Mouse (Mus musculus): Measurements from ENCODE around the gene Actr1b. TPM values are rescaled to one million over a fixed set of nuclear protein-coding genes. Genes with fewer than 3 reads are reported as not detected.

The Actr1b gene
- polyA plus RNA-seq, 1 experiment from 2014 or later = 85.2 TPM

Small RNA genes within 50 kb of the gene (microRNA-seq; reads per million reads assigned to microRNA genes)
- gene Gm24133 = not detected

Other genes with a start within 250 kb of the Actr1b start
- gene Cnnm4, start 242.8 kb downstream of the Actr1b start, polyA plus RNA-seq (2015; fragmentation: Nextera tagmentation; extraction: Ambion mirVana) = 6.6 and 6.9 TPM in 2 replicates
- 1.8 and 2.4 TPM in 2 replicates for gene Cnnm3, start 202.6 kb downstream of the Actr1b start, polyA plus RNA-seq (2015; fragmentation: Nextera tagmentation; extraction: Ambion mirVana)
- gene Ankrd23, start 177.5 kb downstream of the Actr1b start, polyA plus RNA-seq (2015; fragmentation: Nextera tagmentation; extraction: Ambion mirVana) = 30.2 and 32.7 TPM in 2 replicates
- not detected in 2 replicates for gene Gm42417, start 175.0 kb downstream of the Actr1b start, polyA plus RNA-seq (2015; fragmentation: Nextera tagmentation; extraction: Ambion mirVana)
- 31.1 and 32.5 TPM in 2 replicates for gene Ankrd39, start 167.0 kb downstream of the Actr1b start, polyA plus RNA-seq (2015; fragmentation: Nextera tagmentation; extraction: Ambion mirVana)
- 7.8 and 8.8 TPM in 2 replicates for gene Sema4c, start 156.1 kb downstream of the Actr1b start, polyA plus RNA-seq (2015; fragmentation: Nextera tagmentation; extraction: Ambion mirVana)
- 0.62 and 1.6 TPM in 2 replicates for gene Fam178b, start 31.2 kb downstream of the Actr1b start, polyA plus RNA-seq (2015; fragmentation: Nextera tagmentation; extraction: Ambion mirVana)
- gene Cox5b, start 23.0 kb downstream of the Actr1b start, polyA plus RNA-seq (2015; fragmentation: Nextera tagmentation; extraction: Ambion mirVana) = 1,342 and 1,400 TPM in 2 replicates
- gene 4933424G06Rik, start 4.3 kb downstream of the Actr1b start, polyA plus RNA-seq (2015; fragmentation: Nextera tagmentation; extraction: Ambion mirVana) = not detected in 2 replicates
- gene Zap70, start 47.4 kb upstream of the Actr1b start, polyA plus RNA-seq (2015; fragmentation: Nextera tagmentation; extraction: Ambion mirVana) = 2.8 and 9.0 TPM in 2 replicates
- gene Tmem131, start 229.2 kb upstream of the Actr1b start, polyA plus RNA-seq (2015; fragmentation: Nextera tagmentation; extraction: Ambion mirVana) = 8.9 and 9.0 TPM in 2 replicates